Mouse (Mus musculus) adrenal gland, postnatal 25 days (tissue): ENCODE results near the gene Phf23. TPM values are rescaled to one million over a fixed set of nuclear protein-coding genes. Genes with fewer than 3 reads are reported as not detected.
A peak's percentile ranks its signal among the peaks of the same experiment; 100 is the strongest.
"Not testable (repeated sequence)": the region's sequence is repeated elsewhere in the genome, so short reads cannot be mapped to it uniquely, and the experiment has no call there.

ENCODE experiments used
- DNase-seq: peaks from one replicate; pipeline ENCODE4 v3.0.0; 2021; ENCODE audit warnings: mixed read lengths
- total RNA-seq: library from RNA; stranded (reverse); gene quantifications from 2 replicates; pipeline ENCODE4 v1.2.3, GENCODE M21; 2021

Phf23 gene
- total RNA-seq, 1 experiment from 2014 or later, result 64.6 TPM

- peak; percentile 92 for DNase-seq
Observed at GRCm38 (mm10) chr11:70000396-70000898, 4.9 kb downstream of the Phf23 start, which contains the start of gene Dvl2. TSS of gene Dvl2 (plus strand) at chr11:70000595.

- DNase-seq, result no peak
Observed at GRCm38 (mm10) chr11:70001159-70001558, 5.6 kb downstream of the Phf23 start.

GRCm38 (mm10) chr11:70001865-70002264, 6.3 kb downstream of the Phf23 start:
- no peak for DNase-seq

- DNase-seq, result no peak
Observed at GRCm38 (mm10) chr11:70002471-70002870, 6.9 kb downstream of the Phf23 start.

GRCm38 (mm10) chr11:70005521-70005920, 9.9 kb downstream of the Phf23 start:
- no peak for DNase-seq

GRCm38 (mm10) chr11:70010033-70010432, 14.5 kb downstream of the Phf23 start:
- no peak for DNase-seq

- DNase-seq, result no peak
Observed at GRCm38 (mm10) chr11:70010548-70010947, 15.0 kb downstream of the Phf23 start.

GRCm38 (mm10) chr11:70010961-70011360, 15.4 kb downstream of the Phf23 start:
- DNase-seq, result no peak

- DNase-seq, result no peak
Observed at GRCm38 (mm10) chr11:70012931-70013330, 17.4 kb downstream of the Phf23 start.

- no peak for DNase-seq
Observed at GRCm38 (mm10) chr11:70013408-70013807, 17.8 kb downstream of the Phf23 start.

- DNase-seq, result no peak
Observed at GRCm38 (mm10) chr11:70014051-70014450, 18.5 kb downstream of the Phf23 start.

- peak; percentile 90 for DNase-seq
Observed at GRCm38 (mm10) chr11:70014880-70015558, 19.4 kb downstream of the Phf23 start, which contains the start of gene Acadvl. TSS of gene Acadvl (minus strand) at chr11:70015411.

- no peak for DNase-seq
Observed at GRCm38 (mm10) chr11:70015677-70016076, 20.1 kb downstream of the Phf23 start.

- not testable (repeated sequence) for DNase-seq
Observed at GRCm38 (mm10) chr11:70016177-70016576, 20.6 kb downstream of the Phf23 start.

- no peak for DNase-seq
Observed at GRCm38 (mm10) chr11:70016669-70017068, 21.1 kb downstream of the Phf23 start, which contains the start of gene Dlg4. TSS of gene Dlg4 (plus strand) at chr11:70016942.

GRCm38 (mm10) chr11:70017199-70017767, 21.7 kb downstream of the Phf23 start:
- no peak for DNase-seq

GRCm38 (mm10) chr11:70018131-70018990, 22.8 kb downstream of the Phf23 start:
- peak; percentile 47 for DNase-seq

- DNase-seq, result no peak
Observed at GRCm38 (mm10) chr11:70019495-70020021, 24.0 kb downstream of the Phf23 start.

- DNase-seq, result no peak
Observed at GRCm38 (mm10) chr11:70020022-70020631, 24.6 kb downstream of the Phf23 start.

GRCm38 (mm10) chr11:70020731-70021263, 25.2 kb downstream of the Phf23 start:
- peak; percentile 53 for DNase-seq
